Mouse (Mus musculus): ENCODE data around the gene Rbm20. TPM values are rescaled to one million over a fixed set of nuclear protein-coding genes. Genes with fewer than 3 reads are reported as not detected.

The Rbm20 gene
- total RNA-seq, 1 experiment from 2014 or later, result not detected

DNA sequence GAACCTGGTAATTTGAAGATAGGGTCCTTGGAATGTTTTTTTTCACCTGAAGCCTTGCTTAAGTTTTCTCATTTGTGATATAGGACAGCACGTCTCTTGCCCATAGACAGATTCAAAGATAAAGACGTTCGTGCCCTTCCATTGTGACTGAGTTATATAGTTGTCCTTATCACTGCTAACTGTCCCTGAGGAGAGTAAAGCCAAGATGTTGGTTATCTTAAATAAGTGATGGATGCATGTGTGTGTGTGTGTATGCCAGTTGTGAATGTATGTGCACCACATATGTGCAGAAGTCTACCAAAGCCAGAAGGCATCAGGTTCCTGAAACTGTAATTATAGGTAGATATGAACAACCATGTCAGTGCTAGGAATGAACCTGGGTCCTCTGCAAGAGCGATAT is 102.7 kb downstream of the Rbm20 start:
- no peak for ATAC-seq (ENCODE audit: extremely low read depth, insufficient number of reproducible peaks, low FRiP score, poor library complexity, severe bottlenecking)

DNA sequence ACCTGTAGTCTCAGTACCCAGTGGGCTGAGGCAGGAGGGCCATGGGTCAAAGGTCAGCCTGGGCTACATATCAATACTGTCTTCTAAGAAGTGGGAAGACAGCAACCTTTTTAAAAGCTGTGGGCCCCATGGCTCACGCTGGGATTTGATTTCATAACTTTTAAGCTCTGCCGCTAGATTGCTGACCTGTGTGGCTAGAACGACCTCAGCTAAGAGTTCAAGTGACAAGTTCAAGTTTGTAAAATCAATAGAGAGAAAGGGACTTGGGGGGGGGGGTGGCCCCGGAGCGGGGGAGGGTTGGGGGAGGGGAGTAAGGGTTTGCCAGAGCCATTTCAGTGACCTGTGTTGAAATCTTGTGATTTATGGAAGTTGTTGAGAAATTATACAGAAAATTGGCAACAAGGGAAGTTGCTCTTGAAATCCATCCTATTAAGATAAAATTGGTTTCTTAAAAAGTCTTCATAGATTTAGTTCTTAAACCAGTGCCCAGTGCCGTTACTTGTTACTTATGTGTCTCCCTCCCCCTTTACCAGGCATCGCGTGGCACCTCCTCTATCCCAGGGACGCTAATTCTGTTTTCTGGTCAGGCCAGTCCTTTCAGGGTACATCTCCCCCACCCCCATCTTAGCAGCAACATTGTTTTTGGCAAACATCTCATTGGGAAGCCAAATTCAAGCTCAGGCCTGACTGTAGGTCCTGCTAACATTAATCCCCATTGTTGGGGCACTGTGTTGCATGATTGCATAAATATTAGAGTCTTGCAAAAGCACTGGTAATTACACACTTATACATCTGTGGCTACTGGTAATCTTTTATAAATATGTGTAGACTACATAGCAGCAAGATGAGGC is 103.9 kb downstream of the Rbm20 start:
- no peak for ATAC-seq (ENCODE audit: extremely low read depth, insufficient number of reproducible peaks, low FRiP score, poor library complexity, severe bottlenecking)

DNA sequence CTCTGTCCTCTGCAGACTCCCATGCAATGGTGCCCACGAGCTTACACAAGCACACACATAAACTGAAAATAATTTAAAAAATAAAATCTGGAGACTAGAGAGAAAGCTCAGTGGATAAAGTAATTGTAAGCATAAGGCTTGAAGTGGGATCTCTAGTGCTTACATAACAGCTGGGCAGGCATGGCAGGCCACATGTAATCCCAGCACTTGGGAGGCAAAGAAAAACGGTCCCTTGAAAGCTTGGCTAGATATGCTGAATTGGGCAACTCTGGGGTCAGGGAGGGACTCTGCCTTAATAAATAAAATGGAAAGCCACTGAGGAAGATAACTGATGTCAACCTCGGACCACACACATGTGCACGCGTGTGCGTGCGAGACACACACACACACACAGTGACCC is 104.7 kb downstream of the Rbm20 start:
- ATAC-seq (ENCODE audit: extremely low read depth, insufficient number of reproducible peaks, low FRiP score, poor library complexity, severe bottlenecking), result no peak

DNA sequence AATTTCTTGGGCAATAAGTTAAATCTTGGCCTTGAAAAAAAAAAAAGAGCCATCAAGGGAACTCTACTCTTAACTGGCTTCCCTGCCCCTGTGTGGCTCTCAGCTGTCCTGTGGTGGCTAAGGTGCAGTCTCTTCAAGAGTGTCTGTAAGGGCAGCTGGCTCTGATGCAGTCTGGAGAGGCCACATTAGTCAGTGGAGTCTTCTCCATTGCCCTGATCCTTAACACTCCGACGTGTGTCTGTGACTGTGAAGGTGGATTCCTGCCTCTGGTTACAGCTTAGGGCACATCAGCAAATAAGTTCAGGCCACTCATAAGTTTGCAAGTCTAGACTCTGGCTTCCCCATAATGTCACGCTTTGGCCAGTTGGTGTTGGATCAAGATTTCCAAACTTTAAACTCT is 108.2 kb downstream of the Rbm20 start:
- ATAC-seq (ENCODE audit: extremely low read depth, insufficient number of reproducible peaks, low FRiP score, poor library complexity, severe bottlenecking), result no peak

DNA sequence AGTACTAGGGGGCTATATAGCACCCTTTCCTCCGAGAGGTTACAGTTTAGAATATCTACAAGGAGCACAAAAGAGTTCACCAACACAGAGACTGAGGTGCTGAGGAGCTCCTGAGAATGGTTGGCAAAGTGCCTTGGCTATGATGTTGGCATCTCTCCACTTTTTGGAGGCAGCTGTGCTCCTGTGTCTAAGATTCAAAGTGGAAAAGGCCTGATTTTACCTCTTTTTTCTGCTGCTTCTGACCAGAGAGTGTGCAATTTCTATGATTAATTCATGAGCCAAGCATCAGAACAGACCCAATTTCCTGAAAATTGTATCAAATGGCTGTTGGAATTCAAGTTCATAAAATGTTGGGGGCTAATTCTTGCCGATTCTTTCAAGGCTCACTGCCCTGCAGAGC is 109.1 kb downstream of the Rbm20 start:
- no peak for ATAC-seq (ENCODE audit: extremely low read depth, insufficient number of reproducible peaks, low FRiP score, poor library complexity, severe bottlenecking)

DNA sequence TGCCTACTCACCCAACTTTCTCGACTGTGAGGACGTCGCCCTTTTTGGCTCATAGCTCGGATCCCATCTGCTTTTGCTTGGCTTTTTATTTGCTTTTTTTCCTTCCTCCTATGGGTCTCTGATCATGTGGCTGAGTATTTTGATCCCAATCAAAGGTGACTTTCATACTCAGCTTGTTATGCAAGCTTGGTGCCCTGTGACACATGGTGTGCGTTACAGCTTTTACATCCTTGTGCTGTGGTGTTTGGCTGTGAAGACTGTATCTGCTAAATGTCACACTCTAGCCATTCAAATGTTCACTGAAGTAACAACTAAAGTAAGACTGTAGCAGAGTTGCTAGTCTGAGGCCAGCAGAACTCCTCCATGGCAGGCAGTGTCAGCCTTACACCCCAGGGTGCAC is 109.7 kb downstream of the Rbm20 start:
- ATAC-seq (ENCODE audit: extremely low read depth, insufficient number of reproducible peaks, low FRiP score, poor library complexity, severe bottlenecking), result no peak

DNA sequence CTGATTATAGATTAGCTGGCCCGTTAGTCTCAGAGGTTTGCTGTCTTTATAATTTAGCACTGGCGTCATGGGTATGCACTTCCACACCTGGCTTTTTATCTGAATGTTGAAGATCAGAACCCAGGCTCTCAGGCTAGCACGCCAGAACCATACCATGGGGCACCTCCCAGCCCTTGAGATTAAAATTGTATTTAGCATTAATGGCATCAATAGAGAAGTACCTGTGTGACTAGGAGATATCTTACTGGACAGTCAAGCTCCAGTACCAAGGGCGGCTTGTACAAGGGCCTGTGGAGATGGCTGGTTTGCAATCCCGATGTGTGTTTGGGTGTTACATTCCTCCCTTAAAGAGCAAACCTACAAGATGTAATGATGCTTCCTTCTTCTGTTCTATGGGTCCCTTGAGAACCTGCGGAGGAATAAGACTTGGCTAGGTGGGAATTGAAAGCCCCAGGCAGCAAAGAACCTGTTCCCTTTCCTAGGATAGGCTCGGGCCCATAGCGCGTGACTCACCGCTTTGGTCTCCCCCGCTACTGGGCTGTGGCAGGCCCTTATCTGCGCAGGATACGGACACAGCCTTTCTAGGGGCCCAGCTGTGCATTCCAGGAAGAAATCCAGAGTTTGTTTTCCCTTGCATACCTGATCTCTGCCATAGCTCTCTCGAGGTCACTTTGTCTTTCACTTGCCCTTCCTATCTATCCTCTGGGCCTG is 111.7 kb downstream of the Rbm20 start:
- no peak for ATAC-seq (ENCODE audit: extremely low read depth, insufficient number of reproducible peaks, low FRiP score, poor library complexity, severe bottlenecking)

DNA sequence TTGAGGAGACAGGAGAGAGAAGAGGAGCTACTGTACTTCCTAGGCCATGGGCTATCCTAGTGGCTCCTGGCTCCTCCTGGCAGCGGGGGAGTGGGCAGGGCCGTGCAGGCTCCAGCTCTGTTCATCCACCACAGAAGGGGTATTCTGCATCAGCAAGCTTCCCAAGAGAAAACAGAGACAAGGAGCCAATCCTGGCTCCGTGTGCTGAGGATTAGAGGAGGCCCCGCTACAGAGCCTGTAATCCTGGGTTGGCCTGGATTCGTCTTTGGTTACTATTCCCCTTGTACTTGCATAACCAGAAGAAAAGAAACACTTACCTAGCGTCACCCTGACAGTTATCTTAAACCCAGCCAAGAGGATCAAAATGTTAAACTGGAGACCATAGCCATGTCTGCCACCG is 112.5 kb downstream of the Rbm20 start:
- ATAC-seq (ENCODE audit: extremely low read depth, insufficient number of reproducible peaks, low FRiP score, poor library complexity, severe bottlenecking), result no peak

DNA sequence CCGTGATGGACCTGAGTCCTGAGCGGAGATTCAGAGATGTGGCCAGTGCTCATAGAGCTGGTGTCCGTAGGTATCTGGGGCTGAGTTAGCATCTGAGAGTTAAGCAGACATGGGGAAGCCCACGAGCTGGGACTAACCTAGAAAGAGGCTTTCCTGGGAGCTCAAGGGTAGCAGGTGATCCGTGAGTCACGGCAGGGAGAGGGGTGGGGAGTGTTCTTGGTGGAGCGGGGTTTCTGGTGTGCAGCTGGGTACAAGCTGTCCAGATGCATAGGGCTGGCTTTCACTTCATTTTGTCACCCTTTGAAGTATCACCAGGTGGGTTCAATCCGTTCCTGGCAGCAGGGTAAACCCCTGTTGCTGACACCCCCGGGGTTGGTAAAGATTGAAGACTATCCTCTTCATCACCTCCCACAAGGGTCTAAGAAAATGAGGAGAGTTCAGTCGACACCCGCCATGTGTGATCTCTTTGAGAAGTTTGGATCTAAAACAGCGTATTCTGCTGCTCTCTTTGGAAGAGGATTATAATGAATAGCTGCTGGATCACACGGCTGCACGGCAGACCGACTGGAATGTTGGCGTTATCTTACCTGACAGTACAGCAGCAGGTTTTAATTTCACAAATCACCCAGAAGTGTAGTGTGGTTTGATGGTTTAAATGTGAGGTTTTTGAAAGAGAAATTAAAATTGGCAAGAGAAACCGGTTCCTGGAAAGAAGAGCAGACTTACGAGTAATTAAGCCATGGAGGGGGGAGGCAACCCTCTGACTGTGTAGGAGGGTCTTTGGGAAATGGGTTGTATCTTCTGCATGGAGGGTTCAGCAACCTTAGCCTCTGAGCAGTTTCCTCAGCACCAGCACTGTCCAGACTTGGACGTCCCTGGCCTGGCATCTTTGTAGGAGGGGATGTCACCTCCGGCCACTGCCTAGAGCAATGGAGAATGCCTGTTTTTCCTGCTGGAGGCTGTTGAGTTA is 114.9 kb downstream of the Rbm20 start:
- no peak for ATAC-seq (ENCODE audit: extremely low read depth, insufficient number of reproducible peaks, low FRiP score, poor library complexity, severe bottlenecking)

DNA sequence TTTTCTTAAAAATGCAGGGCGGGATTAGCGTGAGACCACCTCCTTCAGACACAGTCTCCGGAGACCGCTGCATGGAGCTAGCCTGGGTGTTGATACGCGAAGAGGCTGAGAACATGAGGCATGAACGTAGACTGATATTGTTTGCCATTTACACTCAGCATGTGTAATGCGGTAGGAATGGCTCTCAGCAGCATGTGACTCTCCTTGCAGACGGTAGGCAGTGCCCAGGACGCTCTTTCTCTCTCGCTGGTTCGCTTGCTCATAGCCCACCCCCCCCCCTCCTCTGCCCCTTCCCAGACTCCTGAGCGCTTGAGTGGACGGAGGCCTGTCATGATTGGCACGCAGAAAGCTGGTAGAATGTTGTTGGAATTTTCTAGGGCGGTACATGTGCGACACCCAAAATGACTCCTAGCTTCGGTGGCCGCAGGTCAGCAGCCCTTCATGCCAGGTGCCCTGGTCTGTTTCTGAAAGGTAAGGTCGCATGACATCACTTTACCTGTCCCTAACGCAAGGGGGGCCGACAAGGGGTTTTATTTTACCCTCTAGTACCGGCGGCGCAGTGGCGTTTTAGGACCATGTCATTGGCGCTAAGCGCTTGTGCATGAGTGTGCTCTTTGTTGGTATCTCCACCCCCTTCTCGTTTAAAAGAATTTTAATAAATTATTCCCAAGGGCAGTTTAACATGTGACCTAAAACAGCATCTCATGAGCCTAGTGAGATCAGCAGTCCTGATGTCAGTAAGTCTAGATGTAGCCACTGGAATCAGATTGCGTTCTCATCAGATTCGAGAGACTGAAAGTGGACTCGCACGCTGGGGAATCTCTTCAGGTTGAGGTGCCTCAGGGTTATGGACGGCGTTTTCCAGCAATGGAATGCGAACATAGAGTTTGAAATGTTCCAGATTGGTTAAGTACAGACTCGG is 116.1 kb downstream of the Rbm20 start:
- ATAC-seq (ENCODE audit: extremely low read depth, insufficient number of reproducible peaks, low FRiP score, poor library complexity, severe bottlenecking), result no peak

DNA sequence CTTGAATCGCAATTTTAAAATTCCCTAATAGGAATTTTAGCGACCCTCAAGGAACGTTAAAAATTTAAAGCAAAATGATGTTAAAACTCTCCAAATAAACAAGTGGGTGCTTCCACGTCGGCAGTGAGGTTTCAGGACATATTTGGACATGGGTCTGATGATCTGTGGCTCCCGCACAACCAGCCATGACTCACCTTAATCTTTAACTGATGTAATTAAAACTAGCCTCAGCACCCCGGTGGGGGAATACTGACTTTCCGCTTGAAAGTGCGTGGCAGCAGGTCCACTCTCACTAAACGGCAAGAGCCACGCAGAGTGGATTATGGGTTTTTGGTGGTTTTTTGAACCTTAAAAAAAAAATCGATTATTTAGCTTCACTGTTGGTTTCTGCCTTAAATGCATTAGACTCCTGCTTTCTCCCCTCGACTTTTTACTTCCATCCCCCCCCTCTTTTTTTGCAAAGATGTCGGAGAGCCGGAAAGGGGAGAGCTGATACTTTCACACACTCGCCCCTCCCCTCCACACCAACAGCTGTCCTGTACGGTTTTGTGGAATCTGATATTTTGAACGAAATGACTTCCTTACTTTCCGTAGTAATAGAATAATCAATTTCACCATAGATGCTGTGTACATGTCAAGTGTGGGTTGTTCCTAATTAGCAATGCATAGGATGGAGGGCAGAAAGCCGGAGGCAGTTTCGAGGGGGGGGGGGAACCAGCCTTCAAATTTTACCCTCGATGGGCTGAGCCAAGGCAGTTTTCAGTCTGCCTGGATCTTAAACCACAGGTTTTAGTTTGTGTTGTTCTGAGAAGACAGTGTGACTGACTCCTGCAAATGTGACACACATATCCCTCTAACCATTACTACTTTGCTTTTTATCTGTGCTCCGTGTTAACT is 117.1 kb downstream of the Rbm20 start:
- ATAC-seq (ENCODE audit: extremely low read depth, insufficient number of reproducible peaks, low FRiP score, poor library complexity, severe bottlenecking), result no peak

DNA sequence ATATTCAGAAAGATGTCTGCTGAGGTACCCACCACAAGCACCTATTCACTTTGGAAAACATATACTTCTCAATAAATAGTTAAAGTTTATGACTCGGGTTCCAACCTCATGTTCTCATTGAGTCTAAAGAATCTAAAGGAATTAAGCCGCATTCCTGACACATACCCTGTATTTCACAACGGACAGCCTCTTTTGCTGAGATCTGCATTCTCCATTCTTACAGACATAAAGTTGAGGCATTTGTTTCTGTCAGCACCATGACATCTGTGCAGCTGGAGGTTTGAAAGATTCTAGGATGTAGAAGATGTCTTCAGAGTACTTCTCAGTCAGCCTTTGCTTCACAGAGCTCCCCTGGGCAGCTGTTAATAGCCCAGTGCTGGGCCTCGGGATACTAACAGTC is 117.9 kb downstream of the Rbm20 start:
- ATAC-seq (ENCODE audit: extremely low read depth, insufficient number of reproducible peaks, low FRiP score, poor library complexity, severe bottlenecking), result no peak

DNA sequence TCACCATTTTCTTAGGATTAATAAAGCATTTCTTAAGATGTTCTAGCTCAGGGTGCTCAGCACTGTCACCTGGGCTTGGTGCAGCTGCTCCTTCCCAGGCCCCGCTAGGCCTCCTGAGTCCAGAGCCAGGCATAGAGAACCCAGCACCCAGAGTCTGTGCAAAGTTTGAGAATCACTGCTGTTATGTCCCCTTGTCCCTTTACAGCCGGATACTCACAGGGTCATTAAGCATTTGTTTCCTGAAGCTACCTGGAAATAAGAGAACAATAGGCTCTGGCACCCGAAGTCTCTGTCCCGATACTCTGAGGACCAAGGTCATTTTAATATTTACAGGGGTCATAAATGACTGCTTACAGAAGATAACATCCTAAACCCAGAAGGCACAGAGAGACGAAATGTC is 118.9 kb downstream of the Rbm20 start:
- ATAC-seq (ENCODE audit: extremely low read depth, insufficient number of reproducible peaks, low FRiP score, poor library complexity, severe bottlenecking), result no peak

DNA sequence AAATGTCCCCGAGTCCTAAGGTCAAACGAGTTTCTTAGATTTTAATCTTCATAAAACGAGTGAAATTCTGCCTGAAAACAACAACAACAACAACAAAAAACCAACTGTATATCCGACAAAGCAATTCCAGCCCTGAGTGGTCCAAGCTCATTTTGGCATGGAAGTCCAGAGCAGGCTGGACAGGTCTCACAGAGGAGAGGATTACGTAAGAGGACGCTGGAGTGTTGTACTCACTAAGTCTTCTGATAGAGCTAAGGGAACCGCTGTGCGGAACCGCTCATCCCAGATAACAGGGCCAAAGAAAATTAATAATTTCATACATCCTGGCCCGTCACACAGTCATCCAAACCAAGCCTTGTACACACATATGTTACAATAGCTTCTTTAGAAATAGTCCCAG is 120.7 kb downstream of the Rbm20 start:
- no peak for ATAC-seq (ENCODE audit: extremely low read depth, insufficient number of reproducible peaks, low FRiP score, poor library complexity, severe bottlenecking)

DNA sequence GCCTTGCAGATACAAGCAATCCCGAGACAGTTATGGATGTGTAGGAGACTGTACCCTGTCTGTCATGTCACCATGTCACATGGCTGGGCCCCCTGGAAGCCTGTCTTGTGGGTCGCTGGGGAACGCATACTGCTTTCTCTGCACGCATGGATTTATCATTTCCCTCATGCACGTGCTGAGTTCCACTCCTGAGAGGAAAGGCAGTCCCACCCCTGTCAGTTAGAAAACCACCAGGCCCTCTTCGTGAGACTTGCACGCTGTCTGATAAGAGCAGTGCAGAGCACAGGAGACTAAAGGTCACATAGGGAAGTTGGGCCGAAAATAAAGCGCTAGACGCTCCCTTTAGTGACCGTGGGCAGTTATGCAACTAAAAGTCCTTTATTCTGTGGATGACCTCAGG is 122.8 kb downstream of the Rbm20 start:
- ATAC-seq (ENCODE audit: extremely low read depth, insufficient number of reproducible peaks, low FRiP score, poor library complexity, severe bottlenecking), result no peak

DNA sequence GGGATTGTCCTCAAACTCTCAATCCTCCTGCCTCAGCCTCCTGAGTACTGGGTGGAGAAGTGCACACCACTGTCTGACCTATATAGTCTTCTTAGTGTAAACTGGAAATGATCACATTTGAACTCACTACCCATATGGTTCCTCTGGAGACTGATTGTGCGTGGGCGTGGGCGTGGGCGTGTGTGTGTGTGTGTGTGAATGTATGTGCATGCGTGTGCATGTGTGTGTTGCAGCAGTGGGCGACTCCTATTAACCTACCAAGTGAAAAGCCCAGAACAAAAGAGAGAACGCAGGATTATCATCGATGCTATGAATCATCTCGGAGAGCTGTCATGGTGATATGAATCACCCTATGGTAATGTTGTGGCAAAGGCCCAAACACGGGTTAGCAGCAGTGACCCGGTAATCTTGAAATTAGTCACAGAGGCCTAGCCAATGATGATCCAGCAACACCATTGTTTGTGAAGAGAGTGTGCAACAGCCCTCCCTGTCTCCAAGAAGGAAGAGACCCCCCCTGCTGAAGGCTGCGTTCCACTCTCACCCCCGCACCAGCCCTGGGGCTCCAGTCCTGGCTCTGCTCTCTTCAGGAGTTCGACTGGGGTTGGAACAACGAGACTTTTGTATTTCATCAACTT is 123.4 kb downstream of the Rbm20 start:
- no peak for ATAC-seq (ENCODE audit: extremely low read depth, insufficient number of reproducible peaks, low FRiP score, poor library complexity, severe bottlenecking)

DNA sequence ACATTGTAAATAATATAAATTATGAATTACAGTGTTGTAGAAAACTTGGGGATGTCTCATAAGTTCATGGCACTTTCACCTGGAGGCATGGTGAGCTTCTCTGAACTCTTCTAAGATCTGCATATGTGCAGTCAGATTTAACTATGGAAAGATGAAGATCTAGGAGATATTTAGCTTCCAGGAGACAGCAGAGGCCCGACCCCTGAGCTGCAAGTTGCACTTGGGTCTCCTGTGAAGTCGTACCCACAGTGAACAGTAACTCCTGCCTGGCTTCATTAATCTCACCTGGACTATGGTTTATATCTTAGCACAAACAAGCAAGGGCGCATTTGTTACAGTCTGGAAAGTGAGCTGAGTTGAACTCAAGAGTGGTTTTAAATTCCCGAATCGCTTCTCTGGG is 124.3 kb downstream of the Rbm20 start:
- no peak for ATAC-seq (ENCODE audit: extremely low read depth, insufficient number of reproducible peaks, low FRiP score, poor library complexity, severe bottlenecking)

Measured in neutrophil, adult 5-6 weeks (primary cell).